Comparison of ENCODE assay signal across 9 mouse cellular contexts in the genomic region with DNA sequence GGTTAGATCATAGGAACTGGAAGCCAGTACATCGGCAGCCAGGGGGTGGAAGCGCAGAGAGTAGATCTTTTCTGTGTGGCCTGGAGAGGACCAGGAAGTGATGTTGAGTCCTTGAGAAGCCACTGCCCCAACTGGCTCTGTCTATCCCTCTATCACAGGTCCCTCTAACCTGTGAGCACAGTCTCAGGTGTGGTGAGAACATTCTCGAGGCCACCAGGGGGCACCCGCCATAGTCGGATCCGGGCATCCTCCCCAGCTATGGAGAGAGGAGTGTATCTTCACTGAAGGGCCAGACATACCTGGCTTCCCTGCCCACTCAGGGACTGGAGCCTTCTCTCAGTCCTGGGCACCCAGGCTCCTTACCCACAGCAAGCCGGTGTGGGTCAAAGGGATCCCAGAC. TPM values are rescaled to one million over a fixed set of nuclear protein-coding genes. Genes with fewer than 3 reads are reported as not detected.
DNase-seq lines count a peak whose midpoint lies in the region; ATAC-seq and TF ChIP-seq lines count a peak whose summit lies in the region.
"Had no signal": no experiment of that assay in that cellular context is flagged by ENCODE, and none has a peak within 500 bp of the region (broad histone marks: within the 10 kb centered on the region; RNA-seq: fewer than 3 reads in every experiment).

No protein-coding gene starts in this region.

- H3K27ac ChIP-seq in heart, embryonic 10.5 days, result 0 out of 2 replicates have a peak overlapping the region, but pooled peaks have one; percentile 9
- H3K27ac ChIP-seq in heart, embryonic 12.5 days (ENCODE audit: poor library complexity, severe bottlenecking), result no peak overlapping the region
- no peak overlapping the region for H3K27ac ChIP-seq in ES-Bruce4 (ENCODE audit: insufficient read depth, low read length)
- H3K27ac ChIP-seq in heart, postnatal 0 days (ENCODE audit: low read depth), result no peak overlapping the region
- H3K27ac ChIP-seq in liver, embryonic 14.5 days, result no peak overlapping the region
- no peak overlapping the region for H3K27ac ChIP-seq in forebrain, embryonic 12.5 days
- H3K27ac ChIP-seq: hindbrain, embryonic 15.5 days had no signal

- peak; percentile 75 for TF ChIP-seq CTCF in ES-Bruce4 (IDR thresholded peaks at IDR 0.05; ENCODE audit: low read depth, low read length)
- TF ChIP-seq CTCF in heart, postnatal 0 days (IDR thresholded peaks at IDR 0.05; ENCODE audit: low read depth), result peak; percentile 46
- peak; percentile 68 for TF ChIP-seq CTCF in liver, embryonic 14.5 days (IDR thresholded peaks at IDR 0.05; ENCODE audit: low read depth)

- DNase-seq in heart, embryonic 10.5 days (ENCODE audit: low spot score), result no peak
- no peak for DNase-seq in heart, postnatal 0 days (ENCODE audit: low spot score)
- no peak for DNase-seq in liver, embryonic 14.5 days (ENCODE audit: low read depth in 3 of 3, low spot score in 3 of 3)
- no peak for DNase-seq in gastrocnemius, postnatal 4 days (ENCODE audit: low spot score in 2 of 2)
- no peak for DNase-seq in layer of hippocampus, postnatal 14 days (ENCODE audit: low spot score in 2 of 2)

- 44% methylated on average over 7 of the region's 7 CpGs for WGBS in heart, embryonic 10.5 days
- WGBS in heart, embryonic 12.5 days, result 37% methylated on average over 7 of the region's 7 CpGs
- 44% methylated on average over 7 of the region's 7 CpGs for WGBS in heart, postnatal 0 days
- 50% methylated on average over 7 of the region's 7 CpGs for WGBS in liver, embryonic 14.5 days (ENCODE audit: insufficient replicate concordance)
- 40% methylated on average over 7 of the region's 7 CpGs for WGBS in forebrain, embryonic 12.5 days

- no peak overlapping the region for H3K9ac ChIP-seq in heart, embryonic 12.5 days
- H3K9ac ChIP-seq in ES-Bruce4 (ENCODE audit: low read depth, poor library complexity, severe bottlenecking), result no peak overlapping the region
- no peak overlapping the region for H3K9ac ChIP-seq in heart, postnatal 0 days (replicated peaks; ENCODE audit: low read depth, low read length)
- no peak overlapping the region for H3K9ac ChIP-seq in liver, embryonic 14.5 days (replicated peaks)
- H3K9ac ChIP-seq in forebrain, embryonic 12.5 days, result no peak overlapping the region
- H3K9ac ChIP-seq: hindbrain, embryonic 15.5 days had no signal

- peaks cover 31% of the 10 kb centered on the region for H3K4me1 ChIP-seq in heart, embryonic 10.5 days
- peaks cover 29% of the 10 kb centered on the region for H3K4me1 ChIP-seq in heart, embryonic 12.5 days (replicated peaks)
- peaks cover 2% of the 10 kb centered on the region for H3K4me1 ChIP-seq in ES-Bruce4 (ENCODE audit: control insufficient read depth, insufficient read depth, low read length)
- H3K4me1 ChIP-seq in heart, postnatal 0 days (ENCODE audit: control insufficient read depth, insufficient read depth), result peaks cover 16% of the 10 kb centered on the region
- peaks cover 4 to 7% of the 10 kb centered on the region in 2 experiments for H3K4me1 ChIP-seq in liver, embryonic 14.5 days (replicated peaks; ENCODE audit: control insufficient read depth in 2 of 2, insufficient read depth in 2 of 2, low read length in 1 of 2)
- no peaks in the 10 kb centered on the region for H3K4me1 ChIP-seq in forebrain, embryonic 12.5 days
- H3K4me1 ChIP-seq: hindbrain, embryonic 15.5 days had no signal

- no peak for ATAC-seq in heart, embryonic 12.5 days (ENCODE audit: insufficient number of reproducible peaks, low FRiP score)
- ATAC-seq in heart, postnatal 0 days (ENCODE audit: insufficient read depth, low read depth), result peak; percentile 21; the same call in 1 of the 2 replicates
- ATAC-seq in liver, embryonic 14.5 days (ENCODE audit: insufficient read depth), result no peak
- ATAC-seq in forebrain, embryonic 12.5 days (ENCODE audit: low FRiP score), result no peak

- H3K36me3 ChIP-seq in heart, embryonic 10.5 days, result peaks cover 38% of the 10 kb centered on the region
- H3K36me3 ChIP-seq in heart, embryonic 12.5 days, result peaks cover 27% of the 10 kb centered on the region
- no peaks in the 10 kb centered on the region for H3K36me3 ChIP-seq in ES-Bruce4 (ENCODE audit: control insufficient read depth, insufficient read depth, low read length, poor library complexity, severe bottlenecking)
- H3K36me3 ChIP-seq in heart, postnatal 0 days (replicated peaks; ENCODE audit: control insufficient read depth, insufficient read depth, low read length), result peaks cover 21% of the 10 kb centered on the region; the same call in 1 of the 2 replicates
- H3K36me3 ChIP-seq in liver, embryonic 14.5 days (replicated peaks; ENCODE audit: control insufficient read depth, insufficient read depth, low read depth), result no peaks in the 10 kb centered on the region
- H3K36me3 ChIP-seq in forebrain, embryonic 12.5 days (replicated peaks), result peaks cover 22% of the 10 kb centered on the region; the same call in 1 of the 2 replicates

- no peak overlapping the region for H3K4me2 ChIP-seq in heart, embryonic 12.5 days
- no peak overlapping the region for H3K4me2 ChIP-seq in heart, postnatal 0 days (ENCODE audit: low read depth, low read length)
- H3K4me2 ChIP-seq in liver, embryonic 14.5 days (ENCODE audit: low read depth), result no peak overlapping the region
- no peak overlapping the region for H3K4me2 ChIP-seq in forebrain, embryonic 12.5 days
- H3K4me2 ChIP-seq: hindbrain, embryonic 15.5 days had no signal

- no peak overlapping the region for H3K4me3 ChIP-seq in heart, embryonic 10.5 days
- no peak overlapping the region for H3K4me3 ChIP-seq in heart, embryonic 12.5 days
- no peak overlapping the region for H3K4me3 ChIP-seq in ES-Bruce4 (ENCODE audit: low read depth, low read length)
- H3K4me3 ChIP-seq in heart, postnatal 0 days (ENCODE audit: low read depth, low read length), result no peak overlapping the region
- no peak overlapping the region for H3K4me3 ChIP-seq in liver, embryonic 14.5 days (ENCODE audit: insufficient read depth in 1 of 2, low read depth in 2 of 2, low read length in 2 of 2)
- no peak overlapping the region for H3K4me3 ChIP-seq in forebrain, embryonic 12.5 days (replicated peaks)
- H3K4me3 ChIP-seq: hindbrain, embryonic 15.5 days had no signal

- TF ChIP-seq EP300 in ES-Bruce4 (IDR thresholded peaks at IDR 0.05; ENCODE audit: insufficient read depth, low read depth, low read length), result no peak
- TF ChIP-seq EP300 in heart, postnatal 0 days (IDR thresholded peaks at IDR 0.05; ENCODE audit: low read depth), result no peak
- no peak for TF ChIP-seq EP300 in liver, embryonic 14.5 days (IDR thresholded peaks at IDR 0.05; ENCODE audit: low read depth)

- H3K27me3 ChIP-seq in heart, embryonic 10.5 days (ENCODE audit: insufficient read depth, poor library complexity, severe bottlenecking), result no peaks in the 10 kb centered on the region
- no peaks in the 10 kb centered on the region for H3K27me3 ChIP-seq in heart, embryonic 12.5 days (replicated peaks)
- H3K27me3 ChIP-seq in ES-Bruce4 (ENCODE audit: control insufficient read depth, insufficient read depth, low read length, poor library complexity, severe bottlenecking), result no peaks in the 10 kb centered on the region
- no peaks in the 10 kb centered on the region for H3K27me3 ChIP-seq in heart, postnatal 0 days (ENCODE audit: control insufficient read depth, insufficient read depth, low read length)
- no peaks in the 10 kb centered on the region for H3K27me3 ChIP-seq in liver, embryonic 14.5 days (ENCODE audit: control insufficient read depth, insufficient read depth, low read length)
- H3K27me3 ChIP-seq in forebrain, embryonic 12.5 days, result no peaks in the 10 kb centered on the region
- H3K27me3 ChIP-seq: hindbrain, embryonic 15.5 days had no signal

- no peak for TF ChIP-seq POLR2A in ES-Bruce4 (IDR thresholded peaks at IDR 0.05; ENCODE audit: insufficient read depth, low read length)

- no peaks in the 10 kb centered on the region for H3K9me3 ChIP-seq in heart, embryonic 10.5 days
- no peaks in the 10 kb centered on the region for H3K9me3 ChIP-seq in heart, embryonic 12.5 days (replicated peaks)
- no peaks in the 10 kb centered on the region for H3K9me3 ChIP-seq in ES-Bruce4 (replicated peaks; ENCODE audit: control insufficient read depth, insufficient read depth, low read length, poor library complexity, severe bottlenecking)
- H3K9me3 ChIP-seq in heart, postnatal 0 days (replicated peaks; ENCODE audit: control insufficient read depth, low read length), result no peaks in the 10 kb centered on the region
- H3K9me3 ChIP-seq in liver, embryonic 14.5 days (ENCODE audit: control insufficient read depth, low read length), result no peaks in the 10 kb centered on the region
- H3K9me3 ChIP-seq in forebrain, embryonic 12.5 days, result no peaks in the 10 kb centered on the region
- H3K9me3 ChIP-seq: hindbrain, embryonic 15.5 days had no signal

RNA-seq across cellular contexts. Expression of a gene that starts 7.3 kb away (rescaled TPM):
- 116 and 130 TPM in 2 replicates for polyA plus RNA-seq in heart, embryonic 10.5 days (2016; fragmentation: Nextera tagmentation; extraction: Ambion mirVana)
- 127 and 128 TPM in 2 replicates for polyA plus RNA-seq in heart, embryonic 12.5 days (2016; fragmentation: Nextera tagmentation; extraction: Ambion mirVana)
- 34.8 and 39.5 TPM in 2 replicates for polyA plus RNA-seq in ES-Bruce4 (2011; ENCODE audit: insufficient read depth, insufficient read length, low read depth, missing spikeins)
- 23.9 and 74.9 TPM in 2 replicates for total RNA-seq in heart, postnatal 0 days (2014; rRNA removed; ENCODE audit: low replicate concordance)
- 172 and 184 TPM in 2 replicates for polyA plus RNA-seq in heart, postnatal 0 days (2015; fragmentation: Nextera tagmentation; extraction: Ambion mirVana)
- polyA plus RNA-seq in liver, embryonic 14.5 days (2012; rRNA removed), result 24.1 and 41.3 TPM in 2 replicates
- polyA plus RNA-seq in liver, embryonic 14.5 days (2014; fragmentation: Nextera tagmentation; extraction: Ambion mirVana), result 64.4 and 68.0 TPM in 2 replicates
- total RNA-seq in gastrocnemius, postnatal 4 days (2021), result 10 to 100 TPM; 77.1 TPM
- 114 TPM in 2 replicates for polyA plus RNA-seq in forebrain, embryonic 12.5 days (2016; fragmentation: Nextera tagmentation; extraction: Ambion mirVana)
- 10 to 100 TPM; 69.5 to 80.1 TPM for total RNA-seq in layer of hippocampus, postnatal 14 days (2021)

RNA-seq across cellular contexts. Expression of a gene that starts 7.7 kb away (rescaled TPM):
- polyA plus RNA-seq in heart, embryonic 10.5 days (2016; fragmentation: Nextera tagmentation; extraction: Ambion mirVana), result 13.7 and 16.9 TPM in 2 replicates
- 14.8 and 16.4 TPM in 2 replicates for polyA plus RNA-seq in heart, embryonic 12.5 days (2016; fragmentation: Nextera tagmentation; extraction: Ambion mirVana)
- 6.2 and 7.9 TPM in 2 replicates for polyA plus RNA-seq in ES-Bruce4 (2011; ENCODE audit: insufficient read depth, insufficient read length, low read depth, missing spikeins)
- 38.7 and 64.8 TPM in 2 replicates for total RNA-seq in heart, postnatal 0 days (2014; rRNA removed; ENCODE audit: low replicate concordance)
- 8.1 and 9.3 TPM in 2 replicates for polyA plus RNA-seq in heart, postnatal 0 days (2015; fragmentation: Nextera tagmentation; extraction: Ambion mirVana)
- 2.5 and 2.9 TPM in 2 replicates for polyA plus RNA-seq in liver, embryonic 14.5 days (2012; rRNA removed)
- polyA plus RNA-seq in liver, embryonic 14.5 days (2014; fragmentation: Nextera tagmentation; extraction: Ambion mirVana), result 1.2 TPM in 2 replicates
- 10 to 100 TPM; 11.7 to 15.1 TPM for total RNA-seq in gastrocnemius, postnatal 4 days (2021)
- 5.2 and 6.8 TPM in 2 replicates for polyA plus RNA-seq in forebrain, embryonic 12.5 days (2016; fragmentation: Nextera tagmentation; extraction: Ambion mirVana)
- 1 to 10 TPM; 6.4 to 9.0 TPM for total RNA-seq in layer of hippocampus, postnatal 14 days (2021)

RNA-seq across cellular contexts. Expression of a gene that starts 7.7 kb away (rescaled TPM):
- polyA plus RNA-seq in heart, embryonic 10.5 days (2016; fragmentation: Nextera tagmentation; extraction: Ambion mirVana), result 78.3 and 85.5 TPM in 2 replicates
- polyA plus RNA-seq in heart, embryonic 12.5 days (2016; fragmentation: Nextera tagmentation; extraction: Ambion mirVana), result 77.6 and 77.7 TPM in 2 replicates
- polyA plus RNA-seq in ES-Bruce4 (2011; ENCODE audit: insufficient read depth, insufficient read length, low read depth, missing spikeins), result 55.8 and 55.9 TPM in 2 replicates
- total RNA-seq in heart, postnatal 0 days (2014; rRNA removed; ENCODE audit: low replicate concordance), result 99.6 and 102 TPM in 2 replicates
- polyA plus RNA-seq in heart, postnatal 0 days (2015; fragmentation: Nextera tagmentation; extraction: Ambion mirVana), result 99.5 and 103 TPM in 2 replicates
- 13.6 and 18.8 TPM in 2 replicates for polyA plus RNA-seq in liver, embryonic 14.5 days (2012; rRNA removed)
- polyA plus RNA-seq in liver, embryonic 14.5 days (2014; fragmentation: Nextera tagmentation; extraction: Ambion mirVana), result 34.1 and 37.3 TPM in 2 replicates
- 10 to 100 TPM; 61.8 to 62.1 TPM for total RNA-seq in gastrocnemius, postnatal 4 days (2021)
- 51.4 and 58.0 TPM in 2 replicates for polyA plus RNA-seq in forebrain, embryonic 12.5 days (2016; fragmentation: Nextera tagmentation; extraction: Ambion mirVana)
- total RNA-seq in layer of hippocampus, postnatal 14 days (2021), result 10 to 100 TPM; 61.0 to 66.2 TPM

RNA-seq across cellular contexts. Expression of a gene that starts 37.5 kb away (rescaled TPM):
- polyA plus RNA-seq in heart, embryonic 10.5 days (2016; fragmentation: Nextera tagmentation; extraction: Ambion mirVana), result 13.9 and 20.7 TPM in 2 replicates
- polyA plus RNA-seq in heart, embryonic 12.5 days (2016; fragmentation: Nextera tagmentation; extraction: Ambion mirVana), result 24.9 and 25.5 TPM in 2 replicates
- 31.2 and 34.8 TPM in 2 replicates for polyA plus RNA-seq in ES-Bruce4 (2011; ENCODE audit: insufficient read depth, insufficient read length, low read depth, missing spikeins)
- total RNA-seq in heart, postnatal 0 days (2014; rRNA removed; ENCODE audit: low replicate concordance), result 25.3 and 25.4 TPM in 2 replicates
- 11.2 and 11.8 TPM in 2 replicates for polyA plus RNA-seq in heart, postnatal 0 days (2015; fragmentation: Nextera tagmentation; extraction: Ambion mirVana)
- polyA plus RNA-seq in liver, embryonic 14.5 days (2012; rRNA removed), result 2.8 and 3.4 TPM in 2 replicates
- 1.7 and 2.7 TPM in 2 replicates for polyA plus RNA-seq in liver, embryonic 14.5 days (2014; fragmentation: Nextera tagmentation; extraction: Ambion mirVana)
- total RNA-seq in gastrocnemius, postnatal 4 days (2021), result 10 to 100 TPM; 41.4 to 45.9 TPM
- 22.0 and 26.6 TPM in 2 replicates for polyA plus RNA-seq in forebrain, embryonic 12.5 days (2016; fragmentation: Nextera tagmentation; extraction: Ambion mirVana)
- 10 to 100 TPM; 19.8 to 30.5 TPM for total RNA-seq in layer of hippocampus, postnatal 14 days (2021)

RNA-seq across cellular contexts. Expression of a gene that starts 47.5 kb away (rescaled TPM):
- 22.7 and 23.9 TPM in 2 replicates for polyA plus RNA-seq in heart, embryonic 10.5 days (2016; fragmentation: Nextera tagmentation; extraction: Ambion mirVana)
- polyA plus RNA-seq in heart, embryonic 12.5 days (2016; fragmentation: Nextera tagmentation; extraction: Ambion mirVana), result 14.8 and 15.3 TPM in 2 replicates
- polyA plus RNA-seq in ES-Bruce4 (2011; ENCODE audit: insufficient read depth, insufficient read length, low read depth, missing spikeins), result 31.2 and 36.1 TPM in 2 replicates
- 17.2 and 17.8 TPM in 2 replicates for total RNA-seq in heart, postnatal 0 days (2014; rRNA removed; ENCODE audit: low replicate concordance)
- polyA plus RNA-seq in heart, postnatal 0 days (2015; fragmentation: Nextera tagmentation; extraction: Ambion mirVana), result 8.0 and 9.9 TPM in 2 replicates
- polyA plus RNA-seq in liver, embryonic 14.5 days (2012; rRNA removed), result 9.7 and 10.4 TPM in 2 replicates
- polyA plus RNA-seq in liver, embryonic 14.5 days (2014; fragmentation: Nextera tagmentation; extraction: Ambion mirVana), result 5.1 and 5.2 TPM in 2 replicates
- total RNA-seq in gastrocnemius, postnatal 4 days (2021), result 10 to 100 TPM; 27.3 to 28.5 TPM
- 13.5 and 18.5 TPM in 2 replicates for polyA plus RNA-seq in forebrain, embryonic 12.5 days (2016; fragmentation: Nextera tagmentation; extraction: Ambion mirVana)
- 10 to 100 TPM; 95.7 to 95.9 TPM for total RNA-seq in layer of hippocampus, postnatal 14 days (2021)
